Mouse (Mus musculus) forebrain, embryonic 14.5 days (tissue): ENCODE measurements around the gene 5730596B20Rik. TPM values are rescaled to one million over a fixed set of nuclear protein-coding genes. Genes with fewer than 3 reads are reported as not detected.

Experiments
- ATAC-seq: fragments of 200-750 bp; cut with Nextera tagmentation; 2 replicates; pipeline ENCODE4 v1.8.0; 2017; ENCODE audit warnings: mild to moderate bottlenecking, moderate library complexity
- DNase-seq: peaks from one replicate; pipeline ENCODE4 v3.0.0-alpha.2; 2015; ENCODE audit warnings: low spot score
- H3K27ac ChIP-seq: fragments of 300-500 bp; sonication (generic); 2 replicates; pipeline ENCODE4 v1.5.1; 2014; ENCODE audit warnings: low read depth, mild to moderate bottlenecking, control low read depth, low read length, moderate library complexity
- H3K27me3 ChIP-seq: fragments of 300-500 bp; sonication (generic); replicated peaks from 2 replicates; pipeline ENCODE4 v1.6.1; 2014; ENCODE audit warnings: low read length, control low read depth, mixed read lengths; ENCODE audit not compliant: control insufficient read depth, insufficient read depth
- H3K36me3 ChIP-seq: fragments of 300-500 bp; sonication (generic); 2 replicates; pipeline ENCODE4 v1.6.1; 2014; ENCODE audit warnings: low read length, control low read depth; ENCODE audit not compliant: control insufficient read depth, insufficient read depth
- H3K4me1 ChIP-seq: fragments of 300-500 bp; sonication (generic); 2 replicates; pipeline ENCODE4 v1.6.1; 2014; ENCODE audit warnings: antibody characterized with exemption, low read length, control low read depth; ENCODE audit not compliant: control insufficient read depth, insufficient read depth
- H3K4me2 ChIP-seq: fragments of 300-500 bp; sonication (generic); 2 replicates; pipeline ENCODE4 v1.6.1; 2014; ENCODE audit warnings: mild to moderate bottlenecking, control low read depth, low read length
- H3K4me3 ChIP-seq: fragments of 300-500 bp; sonication (generic); 2 replicates; pipeline ENCODE4 v1.5.1; 2014; ENCODE audit warnings: low read depth, low read length, control low read depth
- H3K9ac ChIP-seq: fragments of 300-500 bp; sonication (generic); 2 replicates; pipeline ENCODE4 v1.6.1; 2014; ENCODE audit warnings: mild to moderate bottlenecking, low read length, control low read depth, moderate library complexity
- H3K9me3 ChIP-seq: fragments of 300-500 bp; sonication (generic); replicated peaks from 2 replicates; pipeline ENCODE4 v1.6.1; 2016; ENCODE audit warnings: low read length, control low read depth, mixed read lengths; ENCODE audit not compliant: control insufficient read depth
- WGBS: fragments of 180-500 bp; shearing (Covaris S2); extraction: QIAGEN DNeasy Blood & Tissue Kit; methylation state at CpG from one replicate; pipeline ENCODE4 v1.1.7; 2014; 5-methylcytosine and 5-hydroxymethylcytosine counted together
- polyA plus RNA-seq: library from polyadenylated mRNA; unstranded; fragments of >200 nt; fragmentation: Nextera tagmentation; extraction: Ambion mirVana; gene quantifications from 2 replicates; pipeline ENCODE4 v1.2.1, GENCODE M21; 2014

The 5730596B20Rik gene
- polyA plus RNA-seq, 1 experiment from 2014 or later, result not detected

DNA sequence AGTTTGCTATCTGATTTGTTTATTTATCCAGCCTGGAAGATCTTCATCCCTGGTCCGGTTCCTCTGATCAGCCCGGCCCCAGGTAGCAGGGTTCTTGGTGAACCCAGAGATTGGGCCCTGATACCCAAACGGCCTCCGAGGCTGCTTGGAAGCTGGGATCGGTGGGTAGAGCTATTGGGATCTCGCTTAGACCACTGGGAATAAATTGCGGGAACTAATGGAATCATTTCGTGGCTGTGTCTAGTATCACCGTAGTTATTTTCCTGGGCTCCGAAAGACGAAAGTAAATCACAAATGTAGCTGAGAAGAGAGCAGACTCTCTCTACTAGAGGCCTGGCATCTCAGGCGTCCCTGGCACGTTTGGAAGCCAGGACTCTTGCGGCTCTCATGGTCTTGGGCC, 27.9 kb downstream of the 5730596B20Rik start:
- Histone ChIP-seq H3K36me3 (no peaks in the 10 kb centered on the region), H3K4me1 (no peaks in the 10 kb centered on the region), H3K4me2 (no peak overlapping the region), H3K9me3 (no peaks in the 10 kb centered on the region), H3K9ac (no peak overlapping the region), H3K27ac (no peak overlapping the region), H3K27me3 (peaks cover 98% of the 10 kb centered on the region), H3K4me3 (no peak overlapping the region)
- no peak for DNase-seq
- WGBS, result 4% methylated on average over 14 of the region's 14 CpGs
- no peak for ATAC-seq

DNA sequence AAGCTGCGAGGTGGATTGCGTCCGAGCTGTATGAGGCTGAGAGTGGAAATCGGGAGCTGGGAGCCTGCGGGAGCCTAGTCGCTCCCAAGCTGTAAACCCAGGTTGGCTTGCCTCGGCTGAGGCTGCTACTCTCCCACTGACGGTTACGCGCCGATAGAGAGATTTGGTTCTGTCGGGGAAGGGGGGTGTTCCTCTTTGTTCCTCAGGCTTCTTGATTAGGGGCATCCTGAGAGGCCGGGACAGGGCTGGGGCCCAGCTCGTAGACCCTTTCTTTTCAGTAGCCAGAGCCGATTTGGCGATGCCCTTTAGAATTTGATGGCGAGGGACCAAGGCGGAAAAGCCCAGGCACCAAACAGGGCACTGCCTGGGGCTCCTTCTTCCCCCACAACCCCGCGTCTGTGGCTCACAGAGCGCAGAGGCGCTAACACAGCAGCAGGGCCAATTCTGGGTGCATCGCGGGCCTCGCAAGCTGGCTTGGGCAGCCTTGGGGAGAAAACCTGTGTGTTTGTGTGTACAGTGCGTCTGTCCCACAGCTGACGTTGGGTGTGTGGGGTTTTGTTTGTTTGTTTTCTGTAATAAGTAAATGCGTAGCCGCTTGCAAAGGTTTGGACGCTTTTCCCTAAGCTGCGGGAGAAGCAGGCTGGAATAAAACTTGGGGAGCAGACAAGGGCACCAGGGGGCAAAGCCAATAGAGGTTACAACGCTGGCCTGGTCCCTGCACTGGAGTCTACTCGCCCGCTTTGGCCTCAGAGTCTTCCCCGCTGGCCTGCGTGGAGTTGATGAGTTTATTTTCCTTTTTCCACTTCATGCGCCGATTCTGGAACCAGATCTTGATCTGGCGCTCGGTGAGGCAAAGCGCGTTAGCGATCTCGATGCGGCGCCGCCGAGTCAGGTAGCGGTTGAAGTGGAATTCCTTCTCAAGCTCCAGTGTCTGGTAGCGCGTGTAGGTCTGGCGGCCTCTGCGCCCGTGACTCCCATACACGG, 28.6 kb downstream of the 5730596B20Rik start:
- WGBS, result under 1% methylated on average over 55 of the region's 55 CpGs
- no peaks in the 10 kb centered on the region for H3K4me1 ChIP-seq
- H3K27me3 ChIP-seq, result peaks cover 97% of the 10 kb centered on the region
- no peak overlapping the region for H3K9ac ChIP-seq
- H3K36me3 ChIP-seq, result no peaks in the 10 kb centered on the region
- H3K9me3 ChIP-seq, result no peaks in the 10 kb centered on the region
- H3K4me2 ChIP-seq, result no peak overlapping the region
- no peak overlapping the region for H3K27ac ChIP-seq
- ATAC-seq (no peak), DNase-seq (no peak)
- no peak overlapping the region for H3K4me3 ChIP-seq

DNA sequence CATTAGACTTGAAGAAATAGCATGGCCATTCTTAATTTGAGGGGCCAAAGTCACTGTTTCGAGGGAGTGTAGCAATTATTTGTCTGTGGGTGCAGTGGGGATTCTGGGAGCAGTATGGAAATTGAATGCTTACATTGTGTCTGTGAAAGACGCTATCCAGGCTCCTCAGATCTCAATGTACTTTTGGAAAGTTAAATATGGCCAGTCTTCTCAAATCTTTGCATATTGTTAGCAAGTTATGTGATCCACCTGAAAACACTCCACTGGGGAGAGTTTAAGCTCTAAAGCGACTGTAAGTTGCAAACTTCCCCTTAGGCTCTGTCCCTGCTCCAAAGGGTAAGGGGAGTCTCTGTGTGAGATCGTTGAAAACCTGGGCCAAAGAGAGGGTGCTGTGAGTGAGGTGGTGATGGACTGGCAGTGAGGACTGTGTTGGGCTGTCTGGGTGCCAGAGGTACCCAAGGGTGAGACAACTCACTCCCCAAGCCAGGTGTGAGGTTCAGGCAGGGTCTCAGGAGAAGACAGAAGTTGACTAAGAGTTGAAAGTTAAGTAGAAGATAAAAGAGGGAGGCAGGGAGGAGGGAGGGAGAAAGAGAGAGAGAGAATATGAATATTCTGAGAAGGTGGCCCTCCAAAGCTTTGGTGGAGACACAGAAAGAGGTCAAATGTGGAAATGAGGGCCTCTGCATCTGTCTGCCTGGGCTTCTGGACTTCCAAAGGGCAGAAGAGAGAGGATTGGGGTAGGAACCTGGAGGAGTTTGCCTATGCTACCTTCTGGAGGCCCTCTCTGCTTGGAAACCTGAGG, 29.8 kb downstream of the 5730596B20Rik start:
- no peaks in the 10 kb centered on the region for H3K36me3 ChIP-seq
- no peak overlapping the region for H3K27ac ChIP-seq
- no peak overlapping the region for H3K4me2 ChIP-seq
- no peaks in the 10 kb centered on the region for H3K4me1 ChIP-seq
- H3K4me3 ChIP-seq, result no peak overlapping the region
- no peak for DNase-seq
- WGBS, result 1% methylated on average over 4 of the region's 4 CpGs
- ATAC-seq, result no peak
- no peak overlapping the region for H3K9ac ChIP-seq
- no peaks in the 10 kb centered on the region for H3K9me3 ChIP-seq
- H3K27me3 ChIP-seq, result peaks cover 97% of the 10 kb centered on the region

DNA sequence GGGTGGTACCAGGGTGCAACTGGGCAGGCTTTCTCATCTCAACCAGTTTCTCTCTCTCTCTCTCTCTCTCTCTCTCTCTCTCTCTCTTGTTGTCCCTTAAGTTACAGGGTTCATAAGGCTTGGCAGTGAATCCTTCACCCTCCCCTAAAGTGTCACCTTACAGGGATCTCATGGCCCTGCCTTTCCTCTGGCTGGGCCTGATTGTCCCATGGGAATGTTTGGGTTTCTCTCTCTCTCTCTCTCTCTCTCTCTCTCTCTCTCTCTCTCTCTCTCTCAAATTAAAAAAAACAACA, 30.3 kb downstream of the 5730596B20Rik start:
- Histone ChIP-seq H3K4me2 (no peak overlapping the region), H3K36me3 (no peaks in the 10 kb centered on the region), H3K9ac (no peak overlapping the region), H3K4me1 (no peaks in the 10 kb centered on the region), H3K4me3 (no peak overlapping the region), H3K9me3 (no peaks in the 10 kb centered on the region), H3K27me3 (peaks cover 97% of the 10 kb centered on the region), H3K27ac (no peak overlapping the region)
- ATAC-seq (no peak), DNase-seq (no peak)

DNA sequence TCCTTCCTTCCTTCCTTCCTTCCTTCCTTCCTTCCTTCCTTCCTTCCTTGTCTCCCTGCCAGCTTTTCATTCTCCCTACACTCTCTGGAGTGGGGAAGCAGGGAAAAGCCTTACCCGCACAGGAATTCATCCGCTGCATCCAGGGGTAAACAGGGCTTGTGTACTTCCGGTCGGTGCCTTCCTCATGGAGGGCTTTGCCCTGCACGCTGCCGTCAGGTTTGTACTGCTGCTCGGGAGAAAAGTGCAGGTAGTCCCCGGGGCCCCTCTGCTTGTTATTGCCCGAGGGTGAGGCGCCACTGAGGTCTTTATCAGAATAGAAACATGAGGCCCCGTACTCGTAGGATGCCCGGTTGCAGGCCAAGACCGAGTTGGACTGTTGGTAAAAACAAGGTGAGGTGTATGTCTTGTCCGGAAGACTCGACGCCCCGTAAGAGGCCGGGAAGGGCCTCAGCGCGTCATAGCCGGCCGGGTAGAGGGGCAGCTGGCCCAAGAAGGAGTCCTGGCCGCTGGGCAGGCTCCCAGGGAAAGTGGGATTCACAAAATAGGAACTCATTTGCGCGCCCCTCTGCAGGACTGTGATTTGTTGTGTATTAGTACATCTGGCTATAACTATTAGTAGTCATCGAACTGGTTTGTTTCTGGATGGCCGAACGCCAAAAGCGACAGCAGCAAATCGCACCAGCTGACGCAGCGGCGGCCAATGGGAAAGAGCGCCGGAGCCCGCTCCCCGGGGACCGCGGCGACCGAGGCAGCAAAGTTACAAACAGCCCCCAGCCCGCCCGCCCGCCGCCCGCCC, 31.0 kb downstream of the 5730596B20Rik start, which contains the start of gene Hoxa6:
Gene Hoxa6 (minus strand): TSS at position 651 of the 796 bp plus-strand sequence.
- H3K9ac ChIP-seq, result no peak within 1 kb of the TSS

DNA sequence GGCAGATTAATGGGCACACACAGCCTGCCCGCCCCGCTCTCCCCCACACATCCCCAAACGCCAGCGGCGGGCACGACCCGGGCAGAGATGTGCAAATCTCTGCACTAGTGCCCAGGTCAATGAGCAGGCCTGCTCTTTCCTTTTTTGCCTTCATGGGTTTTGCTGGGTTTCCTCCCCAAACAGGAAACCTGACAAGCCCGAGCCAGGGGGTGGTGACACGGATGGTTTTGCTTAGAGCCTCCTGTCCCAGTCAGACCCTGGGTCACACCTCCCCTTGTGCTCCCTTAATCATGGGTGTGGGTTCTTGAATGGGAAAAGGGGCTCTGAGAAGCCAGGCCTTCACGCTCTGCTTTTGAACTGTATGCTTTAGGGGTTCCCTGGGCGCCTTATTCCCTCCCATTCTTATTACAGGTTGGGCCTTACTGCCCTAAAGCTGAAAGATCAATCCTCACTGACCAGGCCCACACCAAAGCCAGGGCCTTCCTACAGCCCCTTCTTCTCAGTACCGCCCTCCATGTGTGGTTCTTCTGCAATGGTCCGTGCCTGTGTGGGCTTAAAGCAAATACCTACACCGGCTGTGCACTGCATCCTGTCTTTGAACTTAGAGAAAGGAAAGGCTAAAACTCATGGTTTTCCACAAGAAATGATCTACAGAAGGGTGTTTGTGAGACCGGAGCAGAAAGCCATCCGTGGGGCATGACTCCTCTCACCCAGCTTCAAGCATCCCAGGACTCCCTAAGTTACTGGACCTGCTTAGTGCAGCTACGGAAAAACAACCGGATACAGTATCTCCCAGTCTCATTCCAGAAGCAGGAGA, 31.8 kb downstream of the 5730596B20Rik start:
- Histone ChIP-seq H3K4me3 (no peak overlapping the region), H3K27me3 (peaks cover 97% of the 10 kb centered on the region), H3K4me2 (no peak overlapping the region), H3K27ac (no peak overlapping the region), H3K4me1 (no peaks in the 10 kb centered on the region), H3K9ac (no peak overlapping the region), H3K9me3 (no peaks in the 10 kb centered on the region), H3K36me3 (no peaks in the 10 kb centered on the region)
- 3% methylated on average over 18 of the region's 18 CpGs for WGBS
- DNase-seq (no peak), ATAC-seq (no peak)

More for the DNA sequence above, 31.0 kb downstream of the 5730596B20Rik start, which contains the start of gene Hoxa6:
- H3K4me2 ChIP-seq, result no peak within 1 kb of the TSS
- no peaks in the 10 kb centered on the region for H3K4me1 ChIP-seq
- DNase-seq (no peak), ATAC-seq (no peak)
- peaks cover 97% of the 10 kb centered on the region for H3K27me3 ChIP-seq
- H3K9me3 ChIP-seq, result no peaks in the 10 kb centered on the region
- H3K4me3 ChIP-seq, result no peak within 1 kb of the TSS
- under 1% methylated on average over 47 of the region's 47 CpGs for WGBS
- H3K27ac ChIP-seq, result no peak within 1 kb of the TSS
- H3K36me3 ChIP-seq, result no peaks in the 10 kb centered on the region

DNA sequence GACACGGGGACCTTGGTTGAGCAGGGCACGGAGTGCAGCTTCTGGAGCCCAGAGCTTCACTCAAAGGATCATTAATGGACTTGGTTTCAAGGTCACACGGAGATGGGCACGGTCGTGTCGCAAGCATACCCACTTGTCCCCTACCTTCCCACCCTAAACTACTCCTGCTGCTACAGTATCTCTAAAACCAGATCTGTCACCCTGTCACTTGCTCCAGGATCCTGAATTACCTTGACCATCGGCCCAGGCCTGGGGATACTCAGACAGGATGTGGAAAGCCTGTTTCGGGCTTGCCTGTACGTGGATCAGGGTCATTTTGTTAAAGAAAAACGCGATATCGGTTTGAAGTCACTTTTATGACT, 32.4 kb downstream of the 5730596B20Rik start:
- Histone ChIP-seq H3K4me2 (no peak overlapping the region), H3K27me3 (peaks cover 97% of the 10 kb centered on the region), H3K4me3 (no peak overlapping the region), H3K9ac (no peak overlapping the region), H3K27ac (no peak overlapping the region), H3K36me3 (no peaks in the 10 kb centered on the region), H3K9me3 (no peaks in the 10 kb centered on the region), H3K4me1 (no peaks in the 10 kb centered on the region)
- DNase-seq (no peak), ATAC-seq (no peak)
- WGBS, result 6% methylated on average over 12 of the region's 12 CpGs
